Mouse (Mus musculus): ENCODE results near the gene Zfp423.

Zfp423 gene

DNA sequence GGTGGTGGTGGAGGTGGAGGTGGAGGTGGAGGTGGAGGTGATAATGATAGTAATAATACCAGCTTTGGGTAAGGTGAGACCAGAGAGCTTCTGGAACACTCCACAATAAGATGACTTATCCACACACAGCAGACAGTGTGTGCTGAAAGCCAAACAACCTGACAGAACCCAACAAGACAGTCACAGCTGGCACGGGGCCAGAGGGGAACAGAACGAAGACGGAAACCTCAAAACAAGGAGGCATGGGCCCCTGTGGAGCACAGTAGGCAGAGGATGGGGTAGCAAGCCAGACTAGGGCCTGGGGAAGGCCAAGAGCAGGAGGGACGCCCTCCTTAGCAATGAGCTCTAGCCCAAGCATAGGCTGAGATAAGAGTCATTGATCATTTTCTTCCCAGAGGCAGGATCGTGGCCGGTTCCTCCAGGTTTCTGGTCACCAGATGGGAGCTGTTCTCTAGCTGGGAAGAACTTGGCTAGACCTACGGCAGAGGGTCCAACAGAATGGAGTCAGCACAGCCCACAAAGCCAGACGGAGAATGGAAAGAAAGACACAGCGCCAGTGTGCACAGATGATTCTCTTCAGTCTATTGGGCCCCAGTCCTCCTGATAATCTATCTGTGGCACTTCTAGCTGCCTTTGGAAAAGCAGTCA is 133.3 kb downstream of the Zfp423 start:
- in situ Hi-C loops (cut with MboI; ENCODE audit: low pct_unique_long_range_greater_than_20kb in 1 of 2, low sequenced_read_pairs in 2 of 2, unreplicated experiment in 1 of 2), result no loop called here

DNA sequence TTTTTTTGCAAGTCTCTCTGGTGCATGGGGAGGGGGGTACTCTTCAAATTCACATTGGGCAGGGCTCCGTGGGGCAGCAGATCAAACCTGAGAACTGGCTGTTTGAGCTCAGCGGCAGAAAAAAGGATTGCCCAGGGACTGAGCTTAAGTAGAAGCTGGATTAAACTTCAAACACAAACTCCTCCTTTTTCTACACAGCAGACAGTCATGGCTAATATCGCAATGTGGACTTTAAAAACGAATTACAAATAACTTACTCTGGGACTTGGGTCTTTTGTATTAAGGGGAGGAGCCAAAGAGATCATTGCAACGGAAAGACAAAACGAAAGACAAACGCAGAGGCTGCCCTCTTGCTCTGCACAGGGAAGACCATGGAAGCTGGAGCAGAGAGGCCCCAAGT is 136.2 kb downstream of the Zfp423 start:
- in situ Hi-C loops (cut with MboI; ENCODE audit: low pct_unique_long_range_greater_than_20kb in 1 of 2, low sequenced_read_pairs in 2 of 2, unreplicated experiment in 1 of 2), result no loop called here

DNA sequence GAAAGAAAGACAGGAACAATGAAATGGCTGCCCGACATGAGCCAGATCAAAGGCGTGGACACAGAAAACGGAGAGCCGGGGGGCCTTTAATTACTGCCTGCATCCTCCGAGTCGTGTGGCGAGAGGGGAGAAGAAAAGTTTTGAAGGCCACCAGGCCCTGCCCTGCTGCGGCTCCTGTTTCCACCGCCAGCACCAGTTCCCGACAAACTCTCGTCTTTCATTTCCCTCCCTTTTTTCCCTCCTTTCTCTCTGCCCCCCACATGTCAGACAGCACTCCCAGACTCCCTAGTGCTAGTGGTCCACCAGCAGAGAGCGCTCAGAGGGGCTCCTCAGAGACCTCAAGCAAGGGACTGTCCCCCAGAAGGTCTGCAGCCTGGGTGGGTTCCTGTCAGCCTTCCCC is 136.7 kb downstream of the Zfp423 start:
- in situ Hi-C loops (cut with MboI; ENCODE audit: low pct_unique_long_range_greater_than_20kb in 1 of 2, low sequenced_read_pairs in 2 of 2, unreplicated experiment in 1 of 2), result no loop called here

DNA sequence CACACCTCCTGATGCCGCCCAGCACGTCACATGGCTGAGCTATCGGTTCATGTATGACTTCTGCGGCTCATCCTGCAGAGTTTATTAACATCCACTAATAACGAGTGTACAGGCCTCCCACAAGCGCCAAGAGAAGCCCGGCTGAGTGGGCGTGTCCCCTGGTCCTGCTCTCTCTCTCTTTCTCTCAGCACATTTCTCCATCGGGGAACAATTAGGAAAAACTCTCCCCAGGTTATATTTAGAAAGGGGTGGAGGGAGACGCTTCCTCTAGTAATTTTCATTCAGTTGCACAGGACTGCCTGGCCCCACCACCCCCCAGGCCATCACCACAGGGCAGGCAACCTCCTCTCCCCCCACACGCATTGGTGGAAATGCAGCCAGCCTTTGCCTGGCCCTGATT is 137.2 kb downstream of the Zfp423 start:
- in situ Hi-C loops (cut with MboI; ENCODE audit: low pct_unique_long_range_greater_than_20kb in 1 of 2, low sequenced_read_pairs in 2 of 2, unreplicated experiment in 1 of 2), result no loop called here

DNA sequence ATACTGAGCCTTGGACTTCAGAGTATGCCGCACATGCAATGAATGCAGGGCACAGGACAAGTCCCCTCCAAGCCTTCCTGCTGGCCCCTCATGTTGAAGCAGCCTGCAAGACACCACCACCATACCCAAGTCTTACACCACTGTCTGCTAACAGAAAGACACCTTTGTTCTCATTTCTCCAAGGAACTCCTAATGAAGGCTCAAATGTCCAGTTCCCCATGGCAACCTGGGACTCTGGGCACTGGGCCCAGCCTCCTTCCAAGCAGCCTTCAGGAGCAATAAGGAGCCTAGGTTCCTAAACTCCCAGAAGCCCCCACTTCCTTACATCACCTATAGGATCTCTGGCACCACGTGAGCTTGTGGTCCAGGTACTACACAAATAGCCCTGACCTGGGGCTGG is 137.7 kb downstream of the Zfp423 start:
- in situ Hi-C loops (cut with MboI; ENCODE audit: low pct_unique_long_range_greater_than_20kb in 1 of 2, low sequenced_read_pairs in 2 of 2, unreplicated experiment in 1 of 2), result no loop called here

DNA sequence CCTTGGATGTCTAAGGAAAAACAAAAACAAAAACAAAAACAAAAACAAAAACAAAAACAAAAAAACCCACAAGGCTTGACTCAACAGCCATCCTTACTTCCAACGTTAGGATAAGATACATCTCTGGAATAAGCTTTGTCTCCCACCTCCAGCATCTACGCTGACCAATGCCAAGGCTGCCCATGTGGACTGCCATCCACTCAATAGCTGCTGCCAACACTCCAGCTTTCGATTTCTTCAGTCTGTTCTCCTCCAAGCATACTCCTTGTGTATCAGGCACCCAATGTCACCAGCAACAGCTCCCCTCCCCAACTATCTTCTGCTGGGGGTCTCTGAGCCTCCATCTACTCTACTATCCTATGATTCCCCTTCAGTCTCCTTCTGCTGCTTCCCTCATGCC is 140.1 kb downstream of the Zfp423 start:
- in situ Hi-C loops (cut with MboI; ENCODE audit: low pct_unique_long_range_greater_than_20kb in 1 of 2, low sequenced_read_pairs in 2 of 2, unreplicated experiment in 1 of 2), result no loop called here

DNA sequence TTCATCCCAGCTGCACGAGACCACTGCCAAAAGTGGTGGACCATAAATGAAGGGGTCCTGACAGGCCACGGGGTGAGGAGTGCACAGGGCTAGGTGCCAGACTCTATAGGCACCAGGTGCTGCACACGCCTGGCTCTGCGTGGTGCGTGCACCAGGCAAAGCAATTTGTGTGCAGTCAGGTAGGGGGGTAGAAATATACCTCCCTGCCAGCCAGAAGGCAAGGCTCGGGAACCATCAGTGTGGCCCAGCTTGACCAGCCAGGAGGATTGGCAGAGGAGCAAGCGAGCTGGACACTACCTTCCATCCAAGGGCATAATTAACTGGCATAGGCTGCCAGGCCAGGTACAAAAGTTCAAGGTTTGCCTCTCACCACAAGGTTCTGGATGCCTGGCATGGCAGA is 140.9 kb downstream of the Zfp423 start:
- in situ Hi-C loops (cut with MboI; ENCODE audit: low pct_unique_long_range_greater_than_20kb in 1 of 2, low sequenced_read_pairs in 2 of 2, unreplicated experiment in 1 of 2), result no loop called here

DNA sequence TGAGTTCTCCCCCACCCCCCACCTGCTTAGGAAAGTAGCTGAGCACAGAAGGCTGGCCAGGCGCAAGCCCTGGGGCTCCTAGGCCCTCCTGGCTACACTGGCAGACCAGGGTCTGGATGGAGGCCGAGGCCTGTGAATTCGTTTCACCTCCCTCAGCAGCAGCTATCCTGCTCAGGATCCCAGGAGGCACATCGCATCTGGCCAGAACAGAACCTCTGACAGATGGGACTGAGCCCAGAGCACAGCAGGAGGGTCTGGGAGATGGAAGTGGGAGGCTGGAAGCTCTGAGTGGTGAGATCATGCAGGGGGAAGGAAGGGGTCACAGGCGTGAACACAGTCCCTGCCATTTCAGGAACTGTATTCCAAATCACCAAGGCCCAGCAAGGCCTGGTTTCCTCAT is 143.3 kb downstream of the Zfp423 start:
- in situ Hi-C loops (cut with MboI; ENCODE audit: low pct_unique_long_range_greater_than_20kb in 1 of 2, low sequenced_read_pairs in 2 of 2, unreplicated experiment in 1 of 2), result no loop called here

DNA sequence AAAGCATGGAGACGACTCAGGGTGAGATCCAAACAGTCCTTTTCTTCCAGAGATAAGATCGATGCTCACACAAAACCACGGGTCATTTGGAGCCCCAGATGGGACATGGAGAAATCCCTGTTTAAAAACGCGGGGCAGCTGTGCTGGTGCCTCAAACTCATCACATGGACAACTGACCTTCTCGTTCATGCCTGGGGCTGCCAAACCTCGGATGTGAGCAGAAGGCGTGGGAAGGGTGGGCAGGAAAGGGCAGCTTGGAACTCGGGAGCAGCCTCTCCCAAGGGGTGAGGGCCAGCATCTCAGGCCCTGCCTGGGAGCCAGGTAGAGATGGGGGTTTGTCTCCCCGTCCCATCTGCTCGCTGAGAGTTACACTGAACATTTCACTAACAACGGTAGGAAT is 146.7 kb downstream of the Zfp423 start:
- in situ Hi-C loops (cut with MboI; ENCODE audit: low pct_unique_long_range_greater_than_20kb in 1 of 2, low sequenced_read_pairs in 2 of 2, unreplicated experiment in 1 of 2), result no loop called here

DNA sequence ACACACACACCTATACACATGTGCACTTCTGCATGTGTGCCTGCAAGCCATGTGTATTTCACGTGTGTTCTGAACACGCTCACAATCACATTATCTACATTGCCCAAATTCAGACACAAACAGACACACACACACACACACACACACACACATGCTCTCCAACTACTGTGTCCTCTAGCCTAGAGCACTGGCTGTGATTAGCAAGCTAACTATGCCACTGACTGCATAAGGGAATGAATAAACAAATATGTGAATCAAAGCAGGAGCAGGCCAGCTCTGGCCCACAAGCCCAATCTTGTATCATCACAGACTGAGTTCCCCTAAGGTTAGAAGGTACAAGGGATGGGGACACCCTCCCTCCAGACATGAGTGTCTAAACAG is 147.3 kb downstream of the Zfp423 start:
- in situ Hi-C loops (cut with MboI; ENCODE audit: low pct_unique_long_range_greater_than_20kb in 1 of 2, low sequenced_read_pairs in 2 of 2, unreplicated experiment in 1 of 2), result no loop called here

DNA sequence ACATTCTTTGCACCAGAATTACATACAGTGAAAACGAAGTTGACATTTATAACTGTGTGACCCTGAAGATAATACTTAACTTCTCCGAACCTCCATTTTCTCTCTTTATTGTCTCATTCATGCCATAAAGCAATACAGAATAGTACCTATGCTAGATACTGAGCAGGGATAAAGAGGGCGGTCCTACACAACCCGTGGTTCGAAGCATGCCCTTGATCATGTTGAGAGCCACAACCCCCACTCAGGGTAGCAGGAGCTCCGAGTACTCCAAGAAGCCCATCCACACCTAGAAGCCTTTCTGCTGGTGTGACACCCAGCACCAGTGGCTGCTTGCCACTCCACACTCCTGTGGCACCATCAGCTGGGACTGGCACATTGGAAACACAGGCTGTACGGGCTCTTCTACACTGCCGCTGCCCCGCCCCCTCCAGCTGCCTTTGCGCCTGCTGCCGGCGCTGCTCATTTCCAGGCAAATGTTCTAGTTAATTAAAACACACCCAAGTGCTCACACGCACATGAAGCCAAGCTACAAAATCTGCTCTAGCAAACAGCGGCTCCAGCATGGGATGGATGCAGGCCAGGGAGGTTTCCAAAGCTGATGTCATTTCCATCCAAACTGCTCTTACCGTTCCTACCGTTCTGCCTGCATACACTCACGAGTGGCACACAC is 147.9 kb downstream of the Zfp423 start:
- in situ Hi-C loops (cut with MboI; ENCODE audit: low pct_unique_long_range_greater_than_20kb in 1 of 2, low sequenced_read_pairs in 2 of 2, unreplicated experiment in 1 of 2), result no loop called here

DNA sequence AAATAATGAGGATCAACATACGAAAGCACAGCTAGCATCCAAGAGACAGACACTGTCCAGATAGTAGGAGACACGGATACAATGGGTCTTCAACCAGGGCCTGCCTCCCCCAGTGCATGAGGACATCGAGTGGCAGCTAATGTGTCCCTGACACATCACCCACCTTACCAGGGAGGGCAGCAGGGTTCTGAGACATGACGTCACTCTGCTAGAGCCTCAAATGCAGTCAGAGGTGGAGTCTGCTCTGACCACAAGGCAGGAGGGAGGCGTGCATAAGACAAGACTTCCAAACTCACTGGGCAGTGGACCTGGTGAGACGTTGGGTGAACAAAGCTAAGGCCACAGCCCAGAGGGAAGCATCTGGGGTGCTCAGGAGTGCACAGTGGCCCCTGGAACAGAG is 148.6 kb downstream of the Zfp423 start:
- in situ Hi-C loops (cut with MboI; ENCODE audit: low pct_unique_long_range_greater_than_20kb in 1 of 2, low sequenced_read_pairs in 2 of 2, unreplicated experiment in 1 of 2), result no loop called here

DNA sequence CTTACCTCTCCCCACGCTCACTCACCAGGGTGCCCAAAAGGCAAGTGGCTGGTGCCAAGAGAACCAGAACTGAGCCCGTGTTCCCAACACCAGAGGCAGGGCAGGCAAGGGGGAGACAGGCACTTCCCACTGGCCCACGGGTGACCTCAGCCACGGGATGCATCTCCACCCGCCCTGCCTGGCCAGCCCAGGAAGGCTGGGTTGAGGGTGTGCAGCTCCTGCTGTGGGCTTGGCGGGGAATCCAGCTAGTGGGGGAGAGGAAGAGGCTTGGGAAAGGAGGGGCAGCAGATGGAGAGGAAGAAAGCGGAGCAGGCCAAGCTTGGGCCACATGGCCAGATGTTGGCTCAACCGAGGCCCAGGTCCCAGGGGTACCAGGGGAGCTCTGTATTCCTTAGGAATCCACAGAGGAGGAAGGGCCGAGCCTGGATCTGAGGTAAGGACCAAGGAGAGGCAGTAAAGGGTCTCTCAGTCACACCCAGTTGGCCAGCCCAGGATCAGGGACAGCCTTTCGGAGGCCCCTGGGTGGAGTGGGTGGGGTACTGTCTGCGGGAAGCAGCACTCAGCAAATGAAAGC is 155.0 kb downstream of the Zfp423 start:
- in situ Hi-C loops (cut with MboI; ENCODE audit: low pct_unique_long_range_greater_than_20kb in 1 of 2, low sequenced_read_pairs in 2 of 2, unreplicated experiment in 1 of 2), result no loop called here

DNA sequence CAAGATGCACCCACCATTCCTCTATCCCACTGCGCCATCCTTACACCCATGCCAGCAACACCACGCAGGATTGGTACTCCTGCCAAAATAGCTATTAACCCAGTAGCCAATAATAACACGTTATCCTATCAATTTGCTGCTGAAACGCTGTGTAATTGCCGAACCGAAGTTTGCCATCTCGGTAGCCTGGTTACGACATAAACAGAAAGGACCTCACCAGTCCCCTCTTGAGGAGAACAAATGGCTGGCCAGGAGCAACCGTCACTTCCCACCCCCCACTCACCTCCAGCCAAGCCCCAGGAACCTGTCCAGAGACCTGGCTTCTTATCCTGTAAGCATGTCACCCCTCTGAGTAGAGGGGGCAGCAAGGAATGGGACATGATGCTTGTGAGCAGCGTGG is 156.0 kb downstream of the Zfp423 start:
- in situ Hi-C loops (cut with MboI; ENCODE audit: low pct_unique_long_range_greater_than_20kb in 1 of 2, low sequenced_read_pairs in 2 of 2, unreplicated experiment in 1 of 2), result no loop called here

DNA sequence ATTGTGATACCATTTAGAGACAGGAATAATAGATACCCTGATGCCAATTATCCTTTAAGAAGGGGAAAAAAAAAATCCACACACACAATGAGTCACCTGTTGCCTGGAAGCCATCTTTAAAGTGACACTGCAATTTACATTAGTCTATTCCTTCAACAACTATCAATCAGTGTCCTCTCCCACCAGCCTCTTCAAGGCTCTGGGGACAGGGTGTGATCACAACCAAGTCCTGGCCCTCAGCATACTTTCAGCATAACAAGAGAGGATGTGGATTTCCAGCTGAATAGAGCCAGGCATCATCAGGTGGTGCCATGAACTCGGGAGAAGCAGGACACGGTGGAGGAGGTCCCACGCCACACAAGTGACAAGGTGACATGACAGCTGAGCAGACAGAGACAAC is 156.8 kb downstream of the Zfp423 start:
- in situ Hi-C loops (cut with MboI; ENCODE audit: low pct_unique_long_range_greater_than_20kb in 1 of 2, low sequenced_read_pairs in 2 of 2, unreplicated experiment in 1 of 2), result no loop called here

DNA sequence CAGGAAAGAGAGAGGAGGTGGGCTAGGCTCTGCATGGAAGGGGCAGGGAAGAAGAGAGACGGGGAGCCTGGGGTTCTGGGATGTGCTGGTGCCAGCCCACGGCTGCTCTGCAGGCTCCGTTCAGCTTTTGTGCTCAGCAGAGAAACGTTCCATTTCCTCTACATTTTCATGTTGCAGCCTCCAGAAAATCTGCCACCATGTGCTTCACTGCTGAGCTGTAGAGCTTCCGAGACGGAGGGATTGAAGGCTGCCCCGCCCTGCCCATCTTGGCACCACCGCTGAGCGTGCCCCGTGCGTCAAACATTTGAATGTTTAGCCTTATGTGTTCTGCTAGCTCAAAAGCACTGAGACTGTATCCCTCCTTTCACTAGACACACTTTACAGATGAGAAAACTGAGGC is 159.3 kb downstream of the Zfp423 start:
- in situ Hi-C loops (cut with MboI; ENCODE audit: low pct_unique_long_range_greater_than_20kb in 1 of 2, low sequenced_read_pairs in 2 of 2, unreplicated experiment in 1 of 2), result no loop called here

DNA sequence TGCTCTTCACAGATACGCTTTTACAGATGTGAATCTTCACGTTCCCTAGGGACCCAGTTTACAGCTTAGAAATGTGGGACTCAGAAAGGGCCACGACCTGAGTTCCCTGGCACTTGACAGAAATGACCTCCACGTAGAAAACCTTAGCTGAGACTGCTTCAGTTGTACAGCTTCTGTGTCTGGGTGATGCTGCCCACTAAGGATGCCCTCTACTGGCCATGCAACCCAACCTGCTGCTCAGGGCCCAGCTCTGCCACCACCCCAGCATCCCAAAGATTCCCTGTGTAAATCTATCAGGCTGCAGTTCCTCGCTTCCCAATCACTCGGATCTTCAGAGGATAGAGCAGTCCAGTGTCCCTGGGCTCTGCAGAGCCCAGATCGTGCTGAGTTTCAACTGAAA is 163.2 kb downstream of the Zfp423 start:
- in situ Hi-C loops (cut with MboI; ENCODE audit: low pct_unique_long_range_greater_than_20kb in 1 of 2, low sequenced_read_pairs in 2 of 2, unreplicated experiment in 1 of 2), result no loop called here

DNA sequence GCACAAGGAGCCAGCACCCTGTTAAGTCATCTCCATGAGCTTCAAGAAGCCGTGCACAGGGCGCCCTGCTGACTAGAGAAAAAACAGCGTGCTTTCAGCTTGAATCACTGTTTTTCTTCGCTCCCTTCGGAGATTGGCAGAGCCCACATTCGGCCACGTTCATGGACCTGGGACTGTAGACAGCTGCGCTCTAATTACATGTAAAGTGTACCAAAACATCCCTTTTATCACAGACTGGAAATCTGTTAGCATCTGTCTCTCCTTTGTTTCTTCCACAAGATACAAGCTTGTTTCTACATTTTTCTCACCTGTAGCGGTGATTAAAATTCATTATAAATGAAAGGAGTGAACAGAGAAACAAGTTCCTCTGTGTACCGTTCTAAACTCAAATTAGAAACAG is 164.8 kb downstream of the Zfp423 start:
- in situ Hi-C loops (cut with MboI; ENCODE audit: low pct_unique_long_range_greater_than_20kb in 1 of 2, low sequenced_read_pairs in 2 of 2, unreplicated experiment in 1 of 2), result no loop called here

DNA sequence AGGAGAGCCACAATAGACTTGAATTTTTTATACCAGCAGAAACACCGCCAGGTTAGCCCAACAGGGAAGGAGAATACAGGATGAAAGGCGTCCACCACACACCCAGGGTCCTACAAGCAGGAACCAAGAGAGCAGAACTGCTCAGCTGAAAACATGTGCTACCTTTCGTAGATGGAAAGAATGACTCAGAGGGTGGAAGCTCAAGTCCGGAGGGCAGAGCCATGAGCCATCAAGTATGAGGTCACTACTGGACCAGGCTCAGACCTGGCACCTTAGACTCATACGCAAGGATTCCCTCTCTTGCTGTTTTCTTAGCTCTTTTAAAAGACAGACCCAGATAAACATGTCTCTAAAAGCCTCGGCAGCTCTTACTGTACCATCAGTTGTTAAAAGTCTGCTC is 168.3 kb downstream of the Zfp423 start:
- in situ Hi-C loops (cut with MboI; ENCODE audit: low pct_unique_long_range_greater_than_20kb in 1 of 2, low sequenced_read_pairs in 2 of 2, unreplicated experiment in 1 of 2), result no loop called here

All from mouse embryonic stem cell (cell line).